Mouse (Mus musculus) adrenal gland, postnatal 14 days (tissue): ENCODE results near the gene Mlst8. TPM values are rescaled to one million over a fixed set of nuclear protein-coding genes. Genes with fewer than 3 reads are reported as not detected.

Experiments
- DNase-seq: peaks from one replicate; pipeline ENCODE4 v3.0.0; 2021; ENCODE audit warnings: mixed read lengths
- total RNA-seq: library from RNA; stranded (reverse); gene quantifications from 2 replicates; pipeline ENCODE4 v1.2.3, GENCODE M21; 2021

Mlst8 gene
- total RNA-seq, 1 experiment from 2014 or later, result 19.5 TPM

- peak; percentile 63 for DNase-seq
Measured at GRCm38 (mm10) chr17:24489265-24490030, 10.6 kb upstream of the Mlst8 start.

- DNase-seq, result peak; percentile 59
Measured at GRCm38 (mm10) chr17:24488662-24489264, 9.9 kb upstream of the Mlst8 start.

- DNase-seq, result peak; percentile 71
Measured at GRCm38 (mm10) chr17:24488186-24488661, 9.3 kb upstream of the Mlst8 start, which contains the start of gene Caskin1. Gene Caskin1 (plus strand): TSS chr17:24488601.

DNA sequence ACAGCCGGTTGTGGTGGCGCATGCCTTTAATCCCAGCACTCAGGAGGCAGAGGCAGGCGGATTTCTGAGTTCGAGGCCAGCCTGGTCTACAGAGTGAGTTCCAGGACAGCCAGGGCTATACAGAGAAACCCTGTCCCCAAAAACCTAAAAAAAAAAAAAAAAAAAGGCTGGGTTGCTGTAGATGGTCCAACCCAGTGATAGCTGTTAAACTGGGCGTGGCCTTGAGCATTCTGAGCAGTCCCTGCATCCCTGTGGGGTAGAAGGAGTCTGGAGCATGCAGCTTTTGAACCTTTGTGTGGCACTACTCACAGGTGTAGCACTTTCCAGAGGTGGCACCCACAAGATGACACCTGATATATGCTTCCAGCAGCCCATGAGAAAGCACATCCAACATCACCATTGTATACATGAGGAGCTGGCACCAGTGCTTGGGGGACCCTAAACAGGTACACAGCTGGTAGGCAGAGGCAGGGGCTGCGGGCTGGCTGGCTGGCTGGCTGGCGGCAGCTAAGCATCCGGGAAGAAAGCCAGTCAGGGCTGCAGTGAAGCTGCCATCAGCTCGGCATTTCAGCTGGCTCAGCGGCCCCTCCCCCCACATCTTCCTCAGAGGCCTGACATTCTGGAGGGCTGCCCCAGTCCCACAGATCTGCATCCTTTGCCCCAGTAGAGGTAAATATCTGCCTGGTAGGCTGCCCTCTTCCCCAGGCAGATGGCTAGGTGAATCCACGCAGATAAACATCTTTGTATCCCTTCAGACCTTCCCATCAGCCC lies 6.4 kb upstream of the Mlst8 start:
- no peak for DNase-seq

GRCm38 (mm10) chr17:24483495-24483894 lies 4.6 kb upstream of the Mlst8 start:
- DNase-seq, result no peak

DNA sequence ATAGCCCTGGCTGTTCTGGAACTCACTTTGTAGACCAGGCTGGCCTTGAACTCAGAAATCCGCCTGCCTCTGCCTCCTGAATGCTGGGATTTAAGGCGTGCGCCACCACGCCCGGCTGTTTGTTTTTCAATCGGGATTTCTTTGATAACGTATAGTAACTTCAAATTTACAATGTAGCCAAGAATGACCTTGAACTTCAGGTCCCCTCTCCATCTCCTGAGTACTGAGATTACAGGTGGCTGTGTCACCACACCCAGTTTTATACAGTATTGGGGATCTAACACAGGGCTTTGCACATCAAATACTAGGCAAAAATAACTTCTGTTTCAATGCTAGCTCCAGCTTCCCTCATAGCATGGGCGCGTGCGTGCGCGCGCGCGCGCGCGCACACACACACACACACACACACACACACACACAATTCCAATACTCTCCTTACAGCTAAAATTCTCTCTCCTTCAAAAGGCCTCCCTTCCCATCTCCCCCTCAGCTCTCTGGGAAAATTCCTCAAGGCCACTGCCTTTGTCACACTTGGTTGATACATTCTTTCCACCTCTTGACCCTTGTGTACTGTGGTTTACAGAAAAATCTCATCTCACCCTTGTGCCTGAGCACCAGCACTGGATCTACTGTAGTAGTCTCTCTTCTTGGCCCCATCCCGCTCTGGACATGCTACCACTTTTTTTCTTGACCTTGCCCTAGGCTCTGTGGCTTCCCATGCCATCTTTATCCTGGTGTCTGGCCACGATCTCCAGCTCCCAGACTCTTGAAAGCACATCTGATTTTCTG lies 2.3 kb upstream of the Mlst8 start:
- no peak for DNase-seq

DNA sequence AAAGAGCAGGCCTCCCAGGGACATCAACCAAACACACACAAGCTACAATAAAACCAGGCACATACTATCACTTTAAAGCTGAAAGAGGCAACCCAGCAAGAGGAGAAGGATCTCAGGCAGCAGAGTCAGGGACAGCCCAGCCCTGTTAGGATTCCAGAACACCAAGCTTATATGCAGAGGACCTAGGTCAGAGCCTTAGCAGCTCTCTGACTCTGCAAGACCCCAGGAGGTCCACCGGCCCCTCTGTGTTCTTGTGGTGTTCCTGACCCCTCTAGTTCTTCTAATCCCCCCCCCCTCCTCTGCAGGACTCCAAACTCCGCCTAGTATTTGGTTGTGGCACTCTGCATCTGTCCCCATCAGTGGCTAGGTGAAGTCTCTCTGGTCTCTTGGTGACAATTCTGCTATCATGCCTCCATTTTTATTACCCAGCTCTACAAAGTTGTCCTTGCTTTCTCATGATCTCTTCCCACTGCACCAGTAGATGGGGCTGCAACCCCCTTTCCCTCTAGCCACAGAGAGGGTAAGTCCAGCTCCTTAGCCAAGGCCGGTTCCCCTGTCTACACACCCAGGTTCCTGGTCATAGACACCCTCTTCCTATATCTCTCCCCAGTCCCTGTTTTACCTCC lies 1.4 kb upstream of the Mlst8 start:
- DNase-seq, result no peak

DNA sequence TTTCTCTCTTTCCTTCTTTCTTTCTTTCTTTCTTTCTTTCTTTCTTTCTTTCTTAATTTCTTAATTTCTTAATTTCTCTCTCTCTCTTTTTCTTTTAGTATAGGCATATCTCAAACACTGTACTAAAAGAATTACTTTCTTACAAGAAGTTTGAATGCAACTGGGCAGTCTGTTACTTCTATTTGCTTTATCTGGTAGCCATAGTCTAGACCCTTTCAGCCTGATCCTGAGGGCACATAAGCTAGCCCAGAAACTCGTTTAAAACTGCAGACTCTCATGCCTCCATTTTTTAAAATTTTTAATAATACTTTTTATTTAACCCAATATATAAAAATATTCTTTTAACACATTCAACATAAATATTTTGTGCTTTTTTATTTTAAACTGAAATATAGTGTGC lies 553 bp upstream of the Mlst8 start:
- DNase-seq, result no peak

GRCm38 (mm10) chr17:24477985-24478600 lies 785 bp downstream of the Mlst8 start:
- no peak for DNase-seq

- DNase-seq, result no peak
Measured at GRCm38 (mm10) chr17:24477053-24477984, 1.6 kb downstream of the Mlst8 start.

DNA sequence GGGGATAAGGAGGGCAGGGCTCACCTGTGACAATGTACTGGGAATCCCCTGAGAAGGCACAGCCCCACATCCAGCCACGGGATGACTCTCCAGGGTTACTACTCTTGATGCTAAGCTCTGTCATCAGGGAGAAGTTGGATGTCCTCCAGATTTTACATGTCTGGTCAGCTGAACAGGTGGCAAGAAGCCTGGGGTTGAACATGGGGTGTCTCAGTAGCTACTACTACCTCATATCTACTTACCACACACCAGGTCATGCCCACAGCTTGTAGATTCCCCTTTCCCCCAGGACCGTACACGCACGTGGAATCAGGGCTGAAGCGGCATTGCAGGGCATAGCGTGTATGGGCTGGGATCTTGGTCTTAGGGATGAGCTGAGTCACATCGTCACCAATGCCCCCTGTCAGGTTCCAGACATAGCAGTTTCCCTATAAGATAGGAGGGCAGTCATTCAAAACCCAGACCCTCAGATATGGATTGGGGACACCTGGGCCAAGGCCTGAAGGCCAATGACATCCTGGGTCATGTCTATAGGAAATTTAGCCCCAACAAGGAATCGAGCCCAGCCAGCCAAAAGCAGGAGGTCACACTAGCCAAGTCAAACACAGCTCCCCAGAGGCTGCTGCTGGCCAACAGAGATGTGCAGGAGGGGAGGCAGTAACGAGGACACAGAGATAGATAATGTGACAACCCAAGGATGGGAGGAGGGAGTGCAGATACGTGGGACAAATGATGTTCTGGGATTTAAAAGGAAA lies 2.7 kb downstream of the Mlst8 start:
- no peak for DNase-seq

- no peak for DNase-seq
Measured at GRCm38 (mm10) chr17:24475586-24475985, 3.3 kb downstream of the Mlst8 start.

DNA sequence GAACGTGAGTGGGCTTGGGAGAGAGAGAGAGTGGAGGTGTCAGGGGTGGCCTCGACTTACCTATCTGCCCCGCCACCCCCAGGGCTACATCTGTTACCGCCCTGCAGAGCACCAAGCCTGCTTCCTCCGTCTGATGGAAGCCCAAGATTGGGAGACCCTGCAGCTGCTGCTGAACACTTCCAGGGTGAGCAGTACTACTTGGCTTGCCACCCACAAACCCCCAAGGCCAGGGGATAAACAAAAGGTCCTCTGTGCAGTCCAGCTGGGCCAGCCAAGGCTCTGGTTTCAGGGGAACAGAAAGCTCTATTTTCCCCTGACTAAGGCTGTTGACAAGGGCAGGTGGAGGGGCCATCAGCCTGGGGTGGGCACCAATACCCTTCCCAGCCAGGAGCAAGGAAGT lies 4.3 kb downstream of the Mlst8 start:
- no peak for DNase-seq

GRCm38 (mm10) chr17:24473612-24474275 lies 5.1 kb downstream of the Mlst8 start, which contains the start of gene Bricd5:
Gene Bricd5 (plus strand): TSS chr17:24473884.
- DNase-seq, result no peak

DNA sequence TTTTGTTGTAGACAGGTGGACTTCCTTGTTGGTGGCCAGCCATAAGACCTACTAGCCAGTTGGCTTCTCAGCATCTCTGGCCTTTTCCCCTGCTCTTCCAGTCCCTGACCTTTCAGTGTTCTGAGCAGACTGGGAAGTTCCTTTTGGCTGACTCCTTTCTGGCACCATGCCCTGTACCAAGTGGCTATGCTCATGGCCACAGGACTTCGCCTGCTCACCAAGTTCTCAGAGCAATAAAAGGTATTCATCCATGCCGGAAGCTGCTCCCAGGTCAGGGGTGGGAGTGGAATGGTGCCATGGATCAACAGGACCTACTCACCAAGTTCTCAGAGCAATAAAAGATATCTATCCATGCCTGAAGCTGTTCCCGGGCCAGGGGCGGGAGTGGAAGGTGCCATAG lies 6.4 kb downstream of the Mlst8 start:
- peak; percentile 88 for DNase-seq

DNA sequence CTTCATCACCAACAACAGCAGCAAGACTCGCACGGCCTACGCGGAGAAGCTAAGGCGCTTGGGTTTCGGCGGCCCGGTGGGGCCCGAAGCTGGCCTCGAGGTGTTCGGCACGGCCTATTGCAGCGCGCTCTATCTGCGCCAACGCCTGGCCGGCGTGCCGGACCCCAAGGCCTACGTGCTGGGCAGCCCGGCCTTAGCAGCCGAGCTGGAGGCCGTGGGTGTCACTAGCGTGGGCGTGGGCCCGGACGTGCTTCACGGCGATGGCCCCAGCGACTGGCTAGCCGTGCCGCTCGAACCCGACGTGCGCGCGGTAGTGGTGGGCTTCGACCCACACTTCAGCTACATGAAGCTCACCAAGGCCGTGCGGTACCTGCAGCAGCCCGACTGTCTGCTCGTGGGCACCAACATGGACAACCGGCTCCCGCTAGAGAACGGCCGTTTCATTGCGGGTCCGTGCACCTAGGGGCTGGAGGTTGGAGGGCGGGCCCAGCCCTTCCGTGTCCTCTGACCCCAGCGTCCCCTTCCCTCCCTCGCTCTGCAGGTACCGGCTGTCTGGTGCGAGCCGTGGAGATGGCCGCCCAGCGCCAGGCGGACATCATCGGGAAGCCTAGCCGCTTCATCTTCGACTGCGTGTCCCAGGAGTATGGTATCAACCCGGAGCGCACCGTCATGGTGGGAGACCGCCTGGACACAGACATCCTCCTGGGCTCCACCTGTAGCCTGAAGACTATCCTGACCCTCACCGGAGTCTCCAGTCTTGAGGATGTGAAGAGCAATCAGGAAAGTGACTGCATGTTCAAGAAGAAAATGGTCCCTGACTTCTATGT lies 8.0 kb downstream of the Mlst8 start:
- DNase-seq, result peak; percentile 67

DNA sequence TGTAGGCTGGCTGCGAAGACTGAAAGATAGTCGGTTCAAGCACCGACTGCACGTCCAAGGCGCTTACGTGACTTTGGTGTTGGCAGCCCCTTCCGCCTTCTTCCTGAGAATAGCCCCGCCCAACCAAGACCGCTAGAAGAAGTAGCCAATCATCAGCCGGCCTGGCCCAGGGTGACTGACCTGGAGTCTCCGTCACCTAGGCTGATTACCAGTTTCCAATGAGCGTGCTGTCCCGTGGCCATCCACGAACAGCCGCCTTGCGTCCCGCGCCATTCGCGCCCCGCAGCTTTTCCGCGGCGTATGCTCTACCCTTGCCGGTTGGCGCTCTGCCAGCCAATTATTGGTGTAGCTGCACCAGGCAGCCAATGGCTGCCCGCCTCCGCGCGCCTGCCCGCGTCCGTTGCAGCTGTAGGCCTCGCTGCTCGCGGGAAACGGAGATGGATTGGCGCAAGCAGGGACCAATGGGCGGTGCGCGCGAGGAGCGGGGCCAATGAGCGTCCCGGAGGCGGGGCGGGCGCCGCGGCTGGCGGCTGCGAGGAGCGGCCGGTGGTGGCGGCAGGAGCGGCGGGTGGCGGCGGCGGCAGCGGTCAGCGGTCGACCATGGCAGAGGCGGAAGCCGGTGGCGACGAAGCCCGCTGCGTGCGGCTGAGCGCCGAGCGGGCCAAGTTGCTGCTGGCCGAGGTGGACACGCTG lies 8.8 kb downstream of the Mlst8 start, which contains the start of the genes E4f1 and Pgp:
Gene E4f1 (minus strand): TSS at position 404 of the 693 bp plus-strand sequence.
Gene Pgp (plus strand): TSS at position 483 of the 693 bp plus-strand sequence.
- DNase-seq, result peak; percentile 99
